Mouse (Mus musculus) stomach, embryonic 16.5 days (tissue): ENCODE measurements around the gene Slc28a1. TPM values are rescaled to one million over a fixed set of nuclear protein-coding genes. Genes with fewer than 3 reads are reported as not detected.

Experiments
- ATAC-seq: fragments of 200-750 bp; cut with Nextera tagmentation; 2 replicates; pipeline ENCODE4 v1.8.0; 2017; ENCODE audit warnings: moderate number of reproducible peaks, moderate TSS enrichment; ENCODE audit not compliant: insufficient read depth, low FRiP score
- H3K27ac ChIP-seq: fragments of 300-500 bp; sonication (generic); 2 replicates; pipeline ENCODE4 v1.5.1; 2014; ENCODE audit warnings: low read length
- H3K27me3 ChIP-seq: fragments of 300-500 bp; sonication (generic); 2 replicates; pipeline ENCODE4 v1.6.1; 2014; ENCODE audit warnings: low read length, control low read depth, mixed read lengths; ENCODE audit not compliant: control insufficient read depth, insufficient read depth
- H3K36me3 ChIP-seq: fragments of 300-500 bp; sonication (generic); 2 replicates; pipeline ENCODE4 v1.6.1; 2014; ENCODE audit warnings: low read length; ENCODE audit not compliant: control insufficient read depth, insufficient read depth
- H3K4me1 ChIP-seq: fragments of 300-500 bp; sonication (generic); 2 replicates; pipeline ENCODE4 v1.6.1; 2014; ENCODE audit warnings: low read length, control low read depth, mixed read lengths; ENCODE audit not compliant: control insufficient read depth, insufficient read depth
- H3K4me2 ChIP-seq: fragments of 300-500 bp; sonication (generic); 2 replicates; pipeline ENCODE4 v1.6.1; 2014; ENCODE audit warnings: low read depth, low read length, mixed read lengths
- H3K4me3 ChIP-seq: fragments of 300-500 bp; sonication (generic); replicated peaks from 2 replicates; pipeline ENCODE4 v1.5.1; 2014; ENCODE audit warnings: mild to moderate bottlenecking, low read length
- H3K9ac ChIP-seq: fragments of 300-500 bp; sonication (generic); 2 replicates; pipeline ENCODE4 v1.6.1; 2014; ENCODE audit warnings: low read length
- H3K9me3 ChIP-seq: fragments of 300-500 bp; sonication (generic); replicated peaks from 2 replicates; pipeline ENCODE4 v1.6.1; 2016; ENCODE audit warnings: low read length, control low read depth; ENCODE audit not compliant: control insufficient read depth
- WGBS: fragments of 180-500 bp; shearing (Covaris S2); extraction: QIAGEN DNeasy Blood & Tissue Kit; methylation state at CpG from one replicate; pipeline ENCODE4 v1.1.7; 2014; 5-methylcytosine and 5-hydroxymethylcytosine counted together
- polyA plus RNA-seq: library from polyadenylated mRNA; unstranded; fragments of >200 nt; fragmentation: Nextera tagmentation; extraction: Ambion mirVana; gene quantifications from 2 replicates; pipeline ENCODE4 v1.2.1, GENCODE M21; 2015

Gene Slc28a1
- polyA plus RNA-seq, 1 experiment from 2014 or later: 0.77 TPM

GRCm38 (mm10) chr7:81219321-81219720, 104.7 kb downstream of the Slc28a1 start:
- H3K4me1 ChIP-seq: no peaks in the 10 kb centered on the region; the same call in 1 of the 2 replicates
- no peaks in the 10 kb centered on the region for H3K36me3 ChIP-seq
- H3K4me3 ChIP-seq: no peak overlapping the region
- H3K27ac ChIP-seq: no peak overlapping the region
- no peak overlapping the region for H3K4me2 ChIP-seq
- H3K9me3 ChIP-seq: no peaks in the 10 kb centered on the region
- no peak for ATAC-seq
- WGBS: 57% methylated on average over 7 of the region's 7 CpGs
- H3K27me3 ChIP-seq: peaks cover 2% of the 10 kb centered on the region; the same call in 1 of the 2 replicates
- H3K9ac ChIP-seq: no peak overlapping the region

Other genes with a start within 250 kb of the Slc28a1 start
- gene Wdr73, start 213.5 kb upstream of the Slc28a1 start, polyA plus RNA-seq: 25.2 and 29.1 TPM in 2 replicates
- 3.5 and 4.4 TPM in 2 replicates for gene Nmb, start 209.7 kb upstream of the Slc28a1 start, polyA plus RNA-seq
- 227 and 228 TPM in 2 replicates for gene Sec11a, start 167.0 kb upstream of the Slc28a1 start, polyA plus RNA-seq
- gene Zfp592, start 121.1 kb upstream of the Slc28a1 start, polyA plus RNA-seq: 11.5 and 12.1 TPM in 2 replicates
- gene Alpk3, start 57.2 kb upstream of the Slc28a1 start, polyA plus RNA-seq: 0.57 and 1.9 TPM in 2 replicates
- 2.4 and 3.0 TPM in 2 replicates for gene Pde8a, start 98.8 kb downstream of the Slc28a1 start, polyA plus RNA-seq
- gene Rps17, start 230.5 kb downstream of the Slc28a1 start, polyA plus RNA-seq: 1,067 and 1,217 TPM in 2 replicates